Mouse (Mus musculus) MEL (cell line): ENCODE data around the gene Zfp697. TPM values are rescaled to one million over a fixed set of nuclear protein-coding genes. Genes with fewer than 3 reads are reported as not detected.

Experiments used
- DNase-seq: peaks from one replicate; pipeline ENCODE4 v3.0.0; 2011; ENCODE audit warnings: low read depth, low spot score
- H3K27ac ChIP-seq: 2 replicates; pipeline ENCODE4 v1.5.1; 2012; ENCODE audit warnings: low read depth, mild to moderate bottlenecking, control low read depth, low read length, moderate library complexity; ENCODE audit not compliant: control insufficient read depth
- H3K27me3 ChIP-seq, 2 experiments: fragments of 150-350 bp in 1 of 2; sonication (generic) in 1 of 2; 2 replicates each; pipeline ENCODE4 v1.6.1; 2012; ENCODE audit warnings: low read length in 2 of 2, mild to moderate bottlenecking in 2 of 2, improper control_type of control experiment in 1 of 2, moderate library complexity in 1 of 2; ENCODE audit not compliant: insufficient read depth in 2 of 2, control insufficient read depth in 1 of 2
- H3K36me3 ChIP-seq, 2 experiments: 2 replicates each; pipeline ENCODE4 v1.6.1; 2012 to 2014; ENCODE audit warnings: low read length in 2 of 2, improper control_type of control experiment in 1 of 2, inconsistent platforms in 1 of 2, mild to moderate bottlenecking in 1 of 2; ENCODE audit not compliant: insufficient read depth in 2 of 2, control insufficient read depth in 1 of 2
- H3K4me1 ChIP-seq, 2 experiments: fragments of 150-350 bp in 1 of 2; sonication (generic) in 1 of 2; 2 replicates each; pipeline ENCODE4 v1.6.1; 2012; ENCODE audit warnings: low read length in 2 of 2, improper control_type of control experiment in 1 of 2, mild to moderate bottlenecking in 1 of 2; ENCODE audit not compliant: insufficient read depth in 2 of 2, control insufficient read depth in 1 of 2
- H3K4me3 ChIP-seq, 2 experiments: fragments of 150-350 bp in 1 of 2; sonication (generic) in 1 of 2; 2 replicates each; pipeline ENCODE4 v1.5.1; 2012; ENCODE audit warnings: low read depth in 2 of 2, low read length in 2 of 2, mild to moderate bottlenecking in 2 of 2, moderate library complexity in 2 of 2, control low read depth in 1 of 2, improper control_type of control experiment in 1 of 2; ENCODE audit not compliant: control insufficient read depth in 1 of 2, insufficient read depth in 1 of 2
- H3K79me2 ChIP-seq: 2 replicates; pipeline ENCODE4 v1.6.1; 2012; ENCODE audit warnings: mild to moderate bottlenecking, low read length, moderate library complexity; ENCODE audit not compliant: control insufficient read depth, poor library complexity, insufficient read depth
- H3K9ac ChIP-seq: 2 replicates; pipeline ENCODE4 v1.6.1; 2012; ENCODE audit warnings: low read depth, mild to moderate bottlenecking, control low read depth, low read length, moderate library complexity; ENCODE audit not compliant: control insufficient read depth, poor library complexity, severe bottlenecking
- H3K9me3 ChIP-seq: fragments of 150-350 bp; sonication (generic); replicated peaks from 2 replicates; pipeline ENCODE4 v1.6.1; 2012; ENCODE audit warnings: mild to moderate bottlenecking, low read length, improper control_type of control experiment, moderate library complexity; ENCODE audit not compliant: insufficient read depth
- BHLHE40 ChIP-seq: IDR thresholded peaks from 2 replicates; pipeline ENCODE4 v1.6.1; 2012; ENCODE audit warnings: low read depth, mild to moderate bottlenecking, inconsistent platforms, low read length, improper control_type of control experiment, borderline replicate concordance
- CHD2 ChIP-seq: IDR thresholded peaks from 2 replicates; pipeline ENCODE4 v1.6.1; 2011; ENCODE audit warnings: low read length, improper control_type of control experiment
- ELF1 ChIP-seq: IDR thresholded peaks from 2 replicates; pipeline ENCODE4 v1.6.1; 2014; ENCODE audit warnings: low read depth, mild to moderate bottlenecking, inconsistent platforms, low read length, improper control_type of control experiment, moderate library complexity
- EP300 ChIP-seq, 2 experiments: IDR thresholded peaks; 2 replicates each; pipeline ENCODE4 v1.6.1; 2011; ENCODE audit warnings: improper control_type of control experiment in 2 of 2, low read length in 2 of 2, low read depth in 1 of 2, mild to moderate bottlenecking in 1 of 2
- ETS1 ChIP-seq: IDR thresholded peaks from 2 replicates; pipeline ENCODE4 v1.6.1; 2012; ENCODE audit warnings: low read depth, mild to moderate bottlenecking, inconsistent platforms, low read length, improper control_type of control experiment, moderate library complexity
- GATA1 ChIP-seq: IDR thresholded peaks from 2 replicates; pipeline ENCODE4 v1.6.1; 2011; ENCODE audit warnings: low read depth, low read length, improper control_type of control experiment
- HCFC1 ChIP-seq: IDR thresholded peaks from 2 replicates; pipeline ENCODE4 v1.6.1; 2012; ENCODE audit warnings: low read depth, mild to moderate bottlenecking, inconsistent platforms, low read length, improper control_type of control experiment, moderate library complexity
- KAT2A ChIP-seq: conservative IDR thresholded peaks from 2 replicates; pipeline ENCODE4 v1.6.1; 2012; ENCODE audit warnings: low read depth, low read length, improper control_type of control experiment, inconsistent platforms
- MAFK ChIP-seq: IDR thresholded peaks from 2 replicates; pipeline ENCODE4 v1.6.1; 2011; ENCODE audit warnings: low read depth, mild to moderate bottlenecking, low read length, improper control_type of control experiment, borderline replicate concordance
- MAX ChIP-seq: IDR thresholded peaks from 2 replicates; pipeline ENCODE4 v1.6.1; 2011; ENCODE audit warnings: low read length, improper control_type of control experiment
- MAZ ChIP-seq: IDR thresholded peaks from 2 replicates; pipeline ENCODE4 v1.6.1; 2012; ENCODE audit warnings: low read depth, mild to moderate bottlenecking, inconsistent platforms, low read length, improper control_type of control experiment
- MEF2A ChIP-seq: IDR thresholded peaks from 2 replicates; pipeline ENCODE4 v1.6.1; 2014; ENCODE audit warnings: low read depth, mild to moderate bottlenecking, inconsistent platforms, low read length, improper control_type of control experiment; ENCODE audit not compliant: poor library complexity, insufficient replicate concordance, severe bottlenecking; ENCODE audit errors: extremely low read depth
- MXI1 ChIP-seq: IDR thresholded peaks from 2 replicates; pipeline ENCODE4 v1.6.1; 2011; ENCODE audit warnings: mild to moderate bottlenecking, low read depth, low read length, improper control_type of control experiment
- MYC ChIP-seq: IDR thresholded peaks from 2 replicates; pipeline ENCODE4 v1.6.1; 2011; ENCODE audit warnings: low read depth, mild to moderate bottlenecking, low read length, improper control_type of control experiment, moderate library complexity
- NELFE ChIP-seq: IDR thresholded peaks from 2 replicates; pipeline ENCODE4 v1.6.1; 2011; ENCODE audit warnings: low read depth, low read length, improper control_type of control experiment
- POLR2A ChIP-seq, 2 experiments: IDR thresholded peaks; 2 replicates each; pipeline ENCODE4 v1.6.1; 2011 to 2012; ENCODE audit warnings: low read length in 2 of 2, mild to moderate bottlenecking in 2 of 2, control low read depth in 1 of 2, improper control_type of control experiment in 1 of 2, low read depth in 1 of 2, moderate library complexity in 1 of 2; ENCODE audit not compliant: control insufficient read depth in 1 of 2, insufficient read depth in 1 of 2, poor library complexity in 1 of 2
- POLR2AphosphoS5 ChIP-seq: IDR thresholded peaks from 2 replicates; pipeline ENCODE4 v1.6.1; 2012; ENCODE audit warnings: low read depth, borderline replicate concordance, mild to moderate bottlenecking, inconsistent platforms, low read length, moderate library complexity, mixed read lengths
- RCOR1 ChIP-seq: IDR thresholded peaks from 2 replicates; pipeline ENCODE4 v1.6.1; 2012; ENCODE audit warnings: low read depth, mild to moderate bottlenecking, inconsistent platforms, low read length, improper control_type of control experiment
- TAL1 ChIP-seq: IDR thresholded peaks from 2 replicates; pipeline ENCODE4 v1.6.1; 2012; ENCODE audit warnings: mild to moderate bottlenecking, inconsistent platforms, low read length, moderate library complexity, mixed read lengths
- TCF12 ChIP-seq: IDR thresholded peaks from 2 replicates; pipeline ENCODE4 v1.6.1; 2014; ENCODE audit warnings: low read depth, mild to moderate bottlenecking, inconsistent platforms, low read length, improper control_type of control experiment, moderate library complexity
- UBTF ChIP-seq: IDR thresholded peaks from 2 replicates; pipeline ENCODE4 v1.6.1; 2012; ENCODE audit warnings: low read depth, mild to moderate bottlenecking, inconsistent platforms, low read length, improper control_type of control experiment, moderate library complexity, borderline replicate concordance; ENCODE audit not compliant: insufficient read depth
- USF1 ChIP-seq: IDR thresholded peaks from 2 replicates; pipeline ENCODE4 v1.6.1; 2014; ENCODE audit warnings: low read depth, mild to moderate bottlenecking, inconsistent platforms, low read length, improper control_type of control experiment, moderate library complexity
- USF2 ChIP-seq, 2 experiments: IDR thresholded peaks; 2 replicates each; pipeline ENCODE4 v1.6.1; 2011 to 2012; ENCODE audit warnings: improper control_type of control experiment in 2 of 2, low read length in 2 of 2, borderline replicate concordance in 1 of 2, inconsistent platforms in 1 of 2, low read depth in 1 of 2, mild to moderate bottlenecking in 1 of 2; ENCODE audit not compliant: insufficient read depth in 1 of 2
- ZC3H11A ChIP-seq: IDR thresholded peaks from 2 replicates; pipeline ENCODE4 v1.6.1; 2012; ENCODE audit warnings: low read depth, mild to moderate bottlenecking, inconsistent platforms, low read length, improper control_type of control experiment
- ZKSCAN1 ChIP-seq: IDR thresholded peaks from 2 replicates; pipeline ENCODE4 v1.6.1; 2012; ENCODE audit warnings: low read depth, mild to moderate bottlenecking, inconsistent platforms, low read length, improper control_type of control experiment, moderate library complexity
- ZMIZ1 ChIP-seq: IDR thresholded peaks from 2 replicates; pipeline ENCODE4 v1.6.1; 2012; ENCODE audit warnings: low read depth, mild to moderate bottlenecking, inconsistent platforms, low read length, improper control_type of control experiment, moderate library complexity
- ZNF384 ChIP-seq: IDR thresholded peaks from 2 replicates; pipeline ENCODE4 v1.6.1; 2012; ENCODE audit warnings: low read depth, mild to moderate bottlenecking, inconsistent platforms, low read length, improper control_type of control experiment
- polyA plus RNA-seq, 2 experiments: library from polyadenylated mRNA; stranded (reverse) in 1 of 2; unstranded in 1 of 2; fragments of >175 nt in 1 of 2; fragments of >200 nt in 1 of 2; gene quantifications; 2 replicates each; pipeline versions ENCODE4 v1.2.1 to v1.2.4; 2012; ENCODE audit warnings: low replicate concordance in 2 of 2, low read depth in 1 of 2; ENCODE audit not compliant: insufficient read length in 2 of 2, insufficient read depth in 1 of 2, missing spikeins in 1 of 2
- total RNA-seq: library from RNA; depleted of rRNA; stranded (reverse); fragments of 300-350 nt; gene quantifications from 2 replicates; pipeline ENCODE4 v1.2.3, GENCODE M21; 2012

The Zfp697 gene
- total and polyA plus RNA-seq, 3 experiments: 0.04 TPM; not detected in 2

DNA sequence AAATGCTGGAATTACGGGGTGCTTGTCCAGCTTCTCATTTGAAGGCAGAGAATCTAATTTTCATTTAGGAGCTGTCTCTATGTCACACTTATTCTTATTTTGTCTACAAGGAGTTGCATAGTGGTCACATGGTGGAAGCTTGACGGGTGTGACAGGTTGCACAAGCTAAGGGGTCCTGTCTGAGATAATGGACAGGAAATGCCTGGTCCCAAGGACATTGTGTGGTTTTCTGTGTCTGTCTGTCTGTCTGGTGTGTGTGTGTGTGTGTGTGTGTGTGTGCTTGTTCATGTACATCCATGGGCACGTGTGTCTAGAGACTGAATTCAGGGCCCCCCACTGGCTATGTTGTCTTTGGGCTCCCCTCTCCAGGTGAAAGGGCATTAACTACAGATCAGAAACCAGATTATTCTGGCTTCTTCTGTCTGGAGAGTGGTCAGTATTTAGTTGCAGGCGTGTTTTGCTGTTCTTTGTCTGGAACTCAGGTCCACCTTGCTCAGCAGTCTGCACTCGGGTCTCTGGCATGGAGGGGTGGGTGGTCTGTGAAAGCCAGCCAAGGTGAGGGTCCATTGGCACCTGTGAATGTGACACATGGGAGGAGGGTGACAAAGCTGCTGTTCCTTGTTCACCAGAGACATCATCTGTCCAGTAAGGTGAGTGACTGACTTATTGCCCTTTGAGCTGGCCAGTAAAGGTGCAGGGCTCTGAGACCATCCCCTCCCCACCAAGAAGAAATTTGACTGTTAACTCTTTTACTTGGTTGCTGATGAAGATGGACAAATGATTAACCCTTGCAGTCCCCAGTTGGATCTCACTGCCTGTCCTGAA lies 34.4 kb downstream of the Zfp697 start:
- peaks cover 0 to 7% of the 10 kb centered on the region in 2 experiments; a peak in 3 of 4 replicates for H3K27me3 ChIP-seq
- peak; percentile 2 for DNase-seq
- TF ChIP-seq ETS1 (no peak), TCF12 (no peak), KAT2A (no peak), MXI1 (no peak), CHD2 (no peak), ZMIZ1 (no peak), MAX (no peak), HCFC1 (no peak), GATA1 (no peak), POLR2A (IDR thresholded peaks at IDR 0.05; ENCODE audit: control insufficient read depth in 1 of 2, insufficient read depth in 1 of 2, low read depth in 1 of 2, low read length in 2 of 2, poor library complexity in 1 of 2) (no peak), MEF2A (no peak), UBTF (no peak), ZKSCAN1 (no peak), POLR2AphosphoS5 (no peak), NELFE (no peak), MYC (no peak), TAL1 (no peak), EP300 (IDR thresholded peaks at IDR 0.05; ENCODE audit: low read depth in 1 of 2, low read length in 2 of 2) (no peak), ZNF384 (no peak)
- no peaks in the 10 kb centered on the region for H3K79me2 ChIP-seq
- no peak overlapping the region for H3K9ac ChIP-seq
- H3K4me1 ChIP-seq: peaks cover 0 to 20% of the 10 kb centered on the region in 2 experiments; a peak in 3 of 4 replicates
- H3K9me3 ChIP-seq: no peaks in the 10 kb centered on the region
- H3K27ac ChIP-seq: 0 out of 2 replicates have a peak overlapping the region, but pooled peaks have one; percentile 12
- peak overlapping the region in 1 of 2 experiments; percentile 33; a peak in 1 of 4 replicates for H3K4me3 ChIP-seq
- H3K36me3 ChIP-seq: peaks cover 0 to 9% of the 10 kb centered on the region in 2 experiments; a peak in 2 of 4 replicates

DNA sequence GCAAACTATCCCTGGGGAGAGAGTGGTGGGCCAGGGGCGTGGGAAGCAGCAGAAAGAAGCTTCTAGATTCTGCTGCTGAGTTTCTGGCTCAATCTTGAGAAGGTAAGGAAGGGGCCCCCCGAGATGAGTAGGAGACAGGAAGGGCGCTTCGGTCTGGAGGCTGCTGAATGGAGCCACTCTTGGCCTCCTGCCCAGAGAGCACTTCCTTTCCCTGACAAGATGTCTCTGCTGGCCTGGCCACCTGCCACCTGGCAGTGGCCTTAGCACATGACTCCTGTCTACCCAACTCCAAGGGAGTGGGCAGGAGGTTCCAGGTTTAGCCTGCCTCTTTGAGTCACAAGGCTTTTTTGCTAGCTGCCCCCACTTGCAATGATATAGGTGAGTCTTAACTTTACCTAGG lies 35.1 kb downstream of the Zfp697 start:
- Histone ChIP-seq H3K27ac (0 out of 2 replicates have a peak overlapping the region, but pooled peaks have one; percentile 12), H3K9me3 (no peaks in the 10 kb centered on the region), H3K4me3 (peak overlapping the region in 1 of 2 experiments; percentile 33; a peak in 1 of 4 replicates), H3K27me3 (peaks cover 0 to 4% of the 10 kb centered on the region in 2 experiments; a peak in 2 of 4 replicates), H3K36me3 (peaks cover 0 to 9% of the 10 kb centered on the region in 2 experiments; a peak in 2 of 4 replicates), H3K79me2 (no peaks in the 10 kb centered on the region), H3K9ac (no peak overlapping the region), H3K4me1 (peaks cover 0 to 20% of the 10 kb centered on the region in 2 experiments; a peak in 3 of 4 replicates)
- TF ChIP-seq ETS1 (peak; percentile 70), GATA1 (no peak), MAZ (0 out of 2 replicates have a peak, but pooled peaks have one; percentile 32), MAFK (no peak), MYC (0 out of 2 replicates have a peak, but pooled peaks have one; percentile 35), NELFE (no peak), RCOR1 (no peak), USF2 (IDR thresholded peaks at IDR 0.05; ENCODE audit: borderline replicate concordance in 1 of 2, insufficient read depth in 1 of 2, low read depth in 1 of 2, low read length in 2 of 2) (no peak), ZC3H11A (no peak), USF1 (peak; percentile 71), ELF1 (0 out of 2 replicates have a peak, but pooled peaks have one; percentile 32), MXI1 (peak; percentile 68; the same call in 1 of the 2 replicates), EP300 (IDR thresholded peaks at IDR 0.05; ENCODE audit: low read depth in 1 of 2, low read length in 2 of 2) (peak; percentile 58 to 64), TCF12 (0 out of 2 replicates have a peak, but pooled peaks have one; percentile 29), MAX (peak; percentile 50; the same call in 1 of the 2 replicates), BHLHE40 (peak; percentile 71)
- DNase-seq: peak; percentile 89
